Mouse (Mus musculus) MEL (cell line): ENCODE data around the gene Rapgef6. TPM values are rescaled to one million over a fixed set of nuclear protein-coding genes. Genes with fewer than 3 reads are reported as not detected.

Source experiments
- DNase-seq: peaks from one replicate; pipeline ENCODE4 v3.0.0; 2011; ENCODE audit warnings: low read depth, low spot score
- H3K27ac ChIP-seq: 2 replicates; pipeline ENCODE4 v1.5.1; 2012; ENCODE audit warnings: low read depth, mild to moderate bottlenecking, control low read depth, low read length, moderate library complexity; ENCODE audit not compliant: control insufficient read depth
- H3K27me3 ChIP-seq, 2 experiments: fragments of 150-350 bp in 1 of 2; sonication (generic) in 1 of 2; 2 replicates each; pipeline ENCODE4 v1.6.1; 2012; ENCODE audit warnings: low read length in 2 of 2, mild to moderate bottlenecking in 2 of 2, improper control_type of control experiment in 1 of 2, moderate library complexity in 1 of 2; ENCODE audit not compliant: insufficient read depth in 2 of 2, control insufficient read depth in 1 of 2
- H3K36me3 ChIP-seq, 2 experiments: 2 replicates each; pipeline ENCODE4 v1.6.1; 2012 to 2014; ENCODE audit warnings: low read length in 2 of 2, improper control_type of control experiment in 1 of 2, inconsistent platforms in 1 of 2, mild to moderate bottlenecking in 1 of 2; ENCODE audit not compliant: insufficient read depth in 2 of 2, control insufficient read depth in 1 of 2
- H3K4me1 ChIP-seq, 2 experiments: fragments of 150-350 bp in 1 of 2; sonication (generic) in 1 of 2; 2 replicates each; pipeline ENCODE4 v1.6.1; 2012; ENCODE audit warnings: low read length in 2 of 2, improper control_type of control experiment in 1 of 2, mild to moderate bottlenecking in 1 of 2; ENCODE audit not compliant: insufficient read depth in 2 of 2, control insufficient read depth in 1 of 2
- H3K4me3 ChIP-seq, 2 experiments: fragments of 150-350 bp in 1 of 2; sonication (generic) in 1 of 2; 2 replicates each; pipeline ENCODE4 v1.5.1; 2012; ENCODE audit warnings: low read depth in 2 of 2, low read length in 2 of 2, mild to moderate bottlenecking in 2 of 2, moderate library complexity in 2 of 2, control low read depth in 1 of 2, improper control_type of control experiment in 1 of 2; ENCODE audit not compliant: control insufficient read depth in 1 of 2, insufficient read depth in 1 of 2
- H3K79me2 ChIP-seq: 2 replicates; pipeline ENCODE4 v1.6.1; 2012; ENCODE audit warnings: mild to moderate bottlenecking, low read length, moderate library complexity; ENCODE audit not compliant: control insufficient read depth, poor library complexity, insufficient read depth
- H3K9ac ChIP-seq: 2 replicates; pipeline ENCODE4 v1.6.1; 2012; ENCODE audit warnings: low read depth, mild to moderate bottlenecking, control low read depth, low read length, moderate library complexity; ENCODE audit not compliant: control insufficient read depth, poor library complexity, severe bottlenecking
- H3K9me3 ChIP-seq: fragments of 150-350 bp; sonication (generic); replicated peaks from 2 replicates; pipeline ENCODE4 v1.6.1; 2012; ENCODE audit warnings: mild to moderate bottlenecking, low read length, improper control_type of control experiment, moderate library complexity; ENCODE audit not compliant: insufficient read depth
- BHLHE40 ChIP-seq: IDR thresholded peaks from 2 replicates; pipeline ENCODE4 v1.6.1; 2012; ENCODE audit warnings: low read depth, mild to moderate bottlenecking, inconsistent platforms, low read length, improper control_type of control experiment, borderline replicate concordance
- CHD2 ChIP-seq: IDR thresholded peaks from 2 replicates; pipeline ENCODE4 v1.6.1; 2011; ENCODE audit warnings: low read length, improper control_type of control experiment
- CTCF ChIP-seq, 3 experiments: IDR thresholded peaks in 2 of 3; conservative IDR thresholded peaks in 1 of 3; 2 replicates each; pipeline ENCODE4 v1.5.1; 2011 to 2012; ENCODE audit warnings: low read length in 3 of 3, low read depth in 2 of 3, mild to moderate bottlenecking in 2 of 3, improper control_type of control experiment in 1 of 3, inconsistent platforms in 1 of 3, mixed read lengths in 1 of 3, moderate library complexity in 1 of 3; ENCODE audit not compliant: control insufficient read depth in 1 of 3, insufficient read depth in 1 of 3, poor library complexity in 1 of 3, severe bottlenecking in 1 of 3
- ELF1 ChIP-seq: IDR thresholded peaks from 2 replicates; pipeline ENCODE4 v1.6.1; 2014; ENCODE audit warnings: low read depth, mild to moderate bottlenecking, inconsistent platforms, low read length, improper control_type of control experiment, moderate library complexity
- EP300 ChIP-seq, 2 experiments: IDR thresholded peaks; 2 replicates each; pipeline ENCODE4 v1.6.1; 2011; ENCODE audit warnings: improper control_type of control experiment in 2 of 2, low read length in 2 of 2, low read depth in 1 of 2, mild to moderate bottlenecking in 1 of 2
- ETS1 ChIP-seq: IDR thresholded peaks from 2 replicates; pipeline ENCODE4 v1.6.1; 2012; ENCODE audit warnings: low read depth, mild to moderate bottlenecking, inconsistent platforms, low read length, improper control_type of control experiment, moderate library complexity
- GABPA ChIP-seq: IDR thresholded peaks from 2 replicates; pipeline ENCODE4 v1.6.1; 2012; ENCODE audit warnings: low read depth, mild to moderate bottlenecking, inconsistent platforms, low read length, improper control_type of control experiment, moderate library complexity
- HCFC1 ChIP-seq: IDR thresholded peaks from 2 replicates; pipeline ENCODE4 v1.6.1; 2012; ENCODE audit warnings: low read depth, mild to moderate bottlenecking, inconsistent platforms, low read length, improper control_type of control experiment, moderate library complexity
- MAFK ChIP-seq: IDR thresholded peaks from 2 replicates; pipeline ENCODE4 v1.6.1; 2011; ENCODE audit warnings: low read depth, mild to moderate bottlenecking, low read length, improper control_type of control experiment, borderline replicate concordance
- MXI1 ChIP-seq: IDR thresholded peaks from 2 replicates; pipeline ENCODE4 v1.6.1; 2011; ENCODE audit warnings: mild to moderate bottlenecking, low read depth, low read length, improper control_type of control experiment
- MYC ChIP-seq: IDR thresholded peaks from 2 replicates; pipeline ENCODE4 v1.6.1; 2011; ENCODE audit warnings: low read depth, mild to moderate bottlenecking, low read length, improper control_type of control experiment, moderate library complexity
- NELFE ChIP-seq: IDR thresholded peaks from 2 replicates; pipeline ENCODE4 v1.6.1; 2011; ENCODE audit warnings: low read depth, low read length, improper control_type of control experiment
- POLR2A ChIP-seq, 2 experiments: IDR thresholded peaks; 2 replicates each; pipeline ENCODE4 v1.6.1; 2011 to 2012; ENCODE audit warnings: low read length in 2 of 2, mild to moderate bottlenecking in 2 of 2, control low read depth in 1 of 2, improper control_type of control experiment in 1 of 2, low read depth in 1 of 2, moderate library complexity in 1 of 2; ENCODE audit not compliant: control insufficient read depth in 1 of 2, insufficient read depth in 1 of 2, poor library complexity in 1 of 2
- POLR2AphosphoS2 ChIP-seq: IDR thresholded peaks from 2 replicates; pipeline ENCODE4 v1.6.1; 2011; ENCODE audit warnings: low read length, improper control_type of control experiment
- RAD21 ChIP-seq: IDR thresholded peaks from 2 replicates; pipeline ENCODE4 v1.6.1; 2011; ENCODE audit warnings: mild to moderate bottlenecking, low read depth, low read length, improper control_type of control experiment
- RCOR1 ChIP-seq: IDR thresholded peaks from 2 replicates; pipeline ENCODE4 v1.6.1; 2012; ENCODE audit warnings: low read depth, mild to moderate bottlenecking, inconsistent platforms, low read length, improper control_type of control experiment
- SMC3 ChIP-seq: IDR thresholded peaks from 2 replicates; pipeline ENCODE4 v1.6.1; 2011; ENCODE audit warnings: low read depth, low read length, improper control_type of control experiment
- TCF12 ChIP-seq: IDR thresholded peaks from 2 replicates; pipeline ENCODE4 v1.6.1; 2014; ENCODE audit warnings: low read depth, mild to moderate bottlenecking, inconsistent platforms, low read length, improper control_type of control experiment, moderate library complexity
- ZMIZ1 ChIP-seq: IDR thresholded peaks from 2 replicates; pipeline ENCODE4 v1.6.1; 2012; ENCODE audit warnings: low read depth, mild to moderate bottlenecking, inconsistent platforms, low read length, improper control_type of control experiment, moderate library complexity
- ZNF384 ChIP-seq: IDR thresholded peaks from 2 replicates; pipeline ENCODE4 v1.6.1; 2012; ENCODE audit warnings: low read depth, mild to moderate bottlenecking, inconsistent platforms, low read length, improper control_type of control experiment
- polyA plus RNA-seq, 2 experiments: library from polyadenylated mRNA; stranded (reverse) in 1 of 2; unstranded in 1 of 2; fragments of >175 nt in 1 of 2; fragments of >200 nt in 1 of 2; gene quantifications; 2 replicates each; pipeline versions ENCODE4 v1.2.1 to v1.2.4; 2012; ENCODE audit warnings: low replicate concordance in 2 of 2, low read depth in 1 of 2; ENCODE audit not compliant: insufficient read length in 2 of 2, insufficient read depth in 1 of 2, missing spikeins in 1 of 2
- total RNA-seq: library from RNA; depleted of rRNA; stranded (reverse); fragments of 300-350 nt; gene quantifications from 2 replicates; pipeline ENCODE4 v1.2.3, GENCODE M21; 2012

The Rapgef6 gene
- total and polyA plus RNA-seq, 3 experiments, result 21.1 to 31.8 TPM; not detected in 1

- TF ChIP-seq MYC (no peak), POLR2AphosphoS2 (no peak), POLR2A (IDR thresholded peaks at IDR 0.05; ENCODE audit: control insufficient read depth in 1 of 2, insufficient read depth in 1 of 2, low read depth in 1 of 2, low read length in 2 of 2, poor library complexity in 1 of 2) (no peak), RCOR1 (no peak), ZNF384 (no peak), MXI1 (no peak), BHLHE40 (no peak), CHD2 (no peak)
These were observed 19.8 kb downstream of the Rapgef6 start (continued) for GRCm38 (mm10) chr11:54542414-54542813.

GRCm38 (mm10) chr11:54554970-54555369, 32.3 kb downstream of the Rapgef6 start:
- H3K79me2 ChIP-seq, result no peaks in the 10 kb centered on the region; the same call in 1 of the 2 replicates
- no peaks in the 10 kb centered on the region for H3K27me3 ChIP-seq
- TF ChIP-seq ETS1, result no peak
- TF ChIP-seq MAFK, result no peak
- TF ChIP-seq TCF12, result no peak
- no peak for TF ChIP-seq ZMIZ1
- no peak for TF ChIP-seq RCOR1
- no peak for TF ChIP-seq ELF1
- no peak for TF ChIP-seq RAD21
- TF ChIP-seq SMC3, result no peak
- no peak for TF ChIP-seq BHLHE40
- TF ChIP-seq HCFC1, result no peak
- no peak for TF ChIP-seq POLR2A (IDR thresholded peaks at IDR 0.05; ENCODE audit: control insufficient read depth in 1 of 2, insufficient read depth in 1 of 2, low read depth in 1 of 2, low read length in 2 of 2, poor library complexity in 1 of 2)
- H3K27ac ChIP-seq, result no peak overlapping the region
- DNase-seq, result no peak
- no peaks in the 10 kb centered on the region for H3K9me3 ChIP-seq
- H3K4me1 ChIP-seq, result no peaks in the 10 kb centered on the region
- H3K4me3 ChIP-seq, result no peak overlapping the region
- H3K36me3 ChIP-seq, result peaks cover 8% of the 10 kb centered on the region in 2 experiments
- no peak overlapping the region for H3K9ac ChIP-seq

- Histone ChIP-seq H3K9me3 (no peaks in the 10 kb centered on the region), H3K9ac (no peak overlapping the region), H3K36me3 (peaks cover 2 to 12% of the 10 kb centered on the region in 2 experiments; a peak in 3 of 4 replicates), H3K79me2 (no peaks in the 10 kb centered on the region), H3K4me3 (no peak overlapping the region), H3K27me3 (no peaks in the 10 kb centered on the region), H3K27ac (no peak overlapping the region), H3K4me1 (no peaks in the 10 kb centered on the region)
- TF ChIP-seq EP300 (IDR thresholded peaks at IDR 0.05; ENCODE audit: low read depth in 1 of 2, low read length in 2 of 2) (no peak), SMC3 (peak; percentile 59), RAD21 (peak; percentile 64), CTCF (IDR thresholded peaks at IDR 0.05 in 2 of 3, conservative IDR thresholded peaks at IDR 0.05 in 1 of 3; ENCODE audit: control insufficient read depth in 1 of 3, insufficient read depth in 1 of 3, low read depth in 2 of 3, low read length in 3 of 3, poor library complexity in 1 of 3, severe bottlenecking in 1 of 3) (peak in 2 of 3 experiments; percentile 41 to 59; a peak in 3 of 6 replicates), NELFE (no peak), GABPA (no peak)
- peak; percentile 76 for DNase-seq
These were observed 40.1 kb downstream of the Rapgef6 start for GRCm38 (mm10) chr11:54562761-54563160.
